Mouse (Mus musculus) bone marrow, adult 2 months (tissue): ENCODE measurements around the gene Pdk2.

Source experiments
- CTCF ChIP-seq: fragments of 200-500 bp; IDR thresholded peaks from 2 replicates; pipeline ENCODE4 v1.5.1; 2011; ENCODE audit warnings: low read length, control low read depth; ENCODE audit not compliant: control insufficient read depth, insufficient read depth
- POLR2A ChIP-seq: fragments of 200-500 bp; IDR thresholded peaks from 2 replicates; pipeline ENCODE4 v1.6.1; 2011; ENCODE audit warnings: low read depth, mild to moderate bottlenecking, control low read depth, low read length, borderline replicate concordance; ENCODE audit not compliant: control insufficient read depth

DNA sequence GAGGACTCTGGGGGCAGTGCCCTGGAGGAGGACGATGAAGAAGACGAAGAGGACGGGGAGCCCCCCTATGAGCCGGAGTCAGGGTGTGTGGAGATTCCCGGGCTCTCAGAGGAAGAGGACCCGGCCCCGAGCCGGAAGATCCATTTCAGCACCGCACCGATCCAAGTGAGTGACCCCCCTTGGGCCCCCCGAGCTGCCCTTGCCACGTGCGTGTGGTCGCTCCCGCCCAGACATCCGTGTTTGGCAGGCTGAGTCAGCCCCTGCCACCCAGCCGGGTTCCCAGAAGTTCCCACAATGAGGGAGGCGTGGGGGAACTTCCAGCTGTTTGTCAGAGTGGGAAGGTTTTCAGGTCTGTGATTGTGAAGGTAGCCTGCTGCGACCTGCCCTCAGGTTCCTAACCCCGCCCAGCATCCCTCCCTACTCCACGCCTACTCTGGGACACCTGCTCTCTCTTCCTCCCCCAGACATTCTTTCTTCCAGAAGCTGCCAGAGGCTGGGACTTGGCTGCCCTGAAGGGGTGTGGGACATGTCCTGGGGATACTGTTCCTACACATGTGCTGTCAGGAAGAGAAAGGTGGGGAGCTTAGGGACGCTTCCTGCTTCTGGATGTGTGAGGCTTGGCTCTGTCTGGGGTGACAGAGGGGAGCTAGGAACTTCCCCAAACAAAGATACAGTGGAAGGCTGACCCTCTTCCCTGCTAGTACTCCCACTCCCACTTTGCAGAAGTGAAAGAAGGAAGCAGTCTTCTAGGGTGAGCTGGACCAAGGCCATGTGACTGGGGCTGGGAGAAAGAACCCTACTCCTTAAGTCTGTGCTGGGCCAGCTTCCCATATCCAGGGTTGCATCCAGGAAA is 48.2 kb downstream of the Pdk2 start:
- TF ChIP-seq CTCF (no peak), POLR2A (peak; percentile 14; the same call in 1 of the 2 replicates)
